Mouse (Mus musculus) heart, adult 10 weeks (tissue): Measurements from ENCODE around the gene Plpp6. TPM values are rescaled to one million over a fixed set of nuclear protein-coding genes. Genes with fewer than 3 reads are reported as not detected.

ENCODE experiments used
- polyA plus RNA-seq: library from polyadenylated mRNA; stranded (reverse); fragments of 350-450 nt; fragmentation: Illumina TruSeq; extraction: RNeasy Lipid Tissue Mini Kit (QIAGEN cat#74804); gene quantifications from one replicate; pipeline ENCODE4 v1.2.3, GENCODE M21; 2014; ENCODE audit warnings: low read depth, low replicate concordance

The Plpp6 gene
- 7.7 TPM for polyA plus RNA-seq

GRCm38 (mm10) chr19:28963842-28964551, at the start of gene Plpp6:
Gene Plpp6 (plus strand): TSS chr19:28963953.

GRCm38 (mm10) chr19:28967652-28968051, 3.9 kb downstream of the Plpp6 start, which contains the start of gene 4430402I18Rik:
Gene 4430402I18Rik (minus strand): TSS chr19:28967800.

GRCm38 (mm10) chr19:28990194-28990589, 26.4 kb downstream of the Plpp6 start, which contains the start of gene Cdc37l1:
Gene Cdc37l1 (plus strand): TSS chr19:28990352.

Other genes with a start within 250 kb of the Plpp6 start
- 2.6 TPM for gene Slc1a1, start 128.9 kb upstream of the Plpp6 start, polyA plus RNA-seq
- 24.0 TPM for gene 4430402I18Rik, start 3.8 kb downstream of the Plpp6 start, polyA plus RNA-seq
- gene Cdc37l1, start 26.4 kb downstream of the Plpp6 start, polyA plus RNA-seq = 68.6 TPM
- 110 TPM for gene Ak3, start 84.0 kb downstream of the Plpp6 start, polyA plus RNA-seq
- 6.0 TPM for gene Rcl1, start 137.4 kb downstream of the Plpp6 start, polyA plus RNA-seq